Mouse (Mus musculus) stomach, embryonic 15.5 days (tissue): ENCODE data around the gene Irf2. TPM values are rescaled to one million over a fixed set of nuclear protein-coding genes. Genes with fewer than 3 reads are reported as not detected.

Experiments used
- ATAC-seq: fragments of 200-750 bp; cut with Nextera tagmentation; 2 replicates; pipeline ENCODE4 v1.8.0; 2017; ENCODE audit warnings: low read depth, moderate number of reproducible peaks, moderate TSS enrichment; ENCODE audit not compliant: insufficient read depth, low FRiP score
- H3K27ac ChIP-seq: fragments of 300-500 bp; sonication (generic); 2 replicates; pipeline ENCODE4 v1.5.1; 2015; ENCODE audit warnings: mild to moderate bottlenecking, inconsistent platforms
- H3K27me3 ChIP-seq: fragments of 300-500 bp; sonication (generic); replicated peaks from 2 replicates; pipeline ENCODE4 v1.6.1; 2015; ENCODE audit warnings: inconsistent platforms
- H3K36me3 ChIP-seq: fragments of 300-500 bp; sonication (generic); 2 replicates; pipeline ENCODE4 v1.6.1; 2015; ENCODE audit warnings: inconsistent platforms
- H3K4me1 ChIP-seq: fragments of 300-500 bp; sonication (generic); 2 replicates; pipeline ENCODE4 v1.6.1; 2015; ENCODE audit warnings: inconsistent platforms
- H3K4me2 ChIP-seq: fragments of 300-500 bp; sonication (generic); 2 replicates; pipeline ENCODE4 v1.6.1; 2015; ENCODE audit warnings: mild to moderate bottlenecking, inconsistent platforms
- H3K4me3 ChIP-seq: fragments of 300-500 bp; sonication (generic); replicated peaks from 2 replicates; pipeline ENCODE4 v1.5.1; 2015; ENCODE audit warnings: inconsistent platforms
- H3K9ac ChIP-seq: fragments of 300-500 bp; sonication (generic); 2 replicates; pipeline ENCODE4 v1.6.1; 2015; ENCODE audit warnings: inconsistent platforms
- H3K9me3 ChIP-seq: fragments of 300-500 bp; sonication (generic); 2 replicates; pipeline ENCODE4 v1.6.1; 2016; ENCODE audit warnings: inconsistent platforms
- WGBS: fragments of 180-500 bp; shearing (Covaris S2); methylation state at CpG from one replicate; pipeline ENCODE4 v1.1.7; 2015; 5-methylcytosine and 5-hydroxymethylcytosine counted together
- polyA plus RNA-seq: library from polyadenylated mRNA; unstranded; fragments of >200 nt; fragmentation: Nextera tagmentation; extraction: Ambion mirVana; gene quantifications from 2 replicates; pipeline ENCODE4 v1.2.1, GENCODE M21; 2015

Gene Irf2
- polyA plus RNA-seq, 1 experiment from 2014 or later, result 34.5 TPM

GRCm38 (mm10) chr8:46892511-46893273, 153.2 kb downstream of the Irf2 start:
- H3K9me3 ChIP-seq, result no peaks in the 10 kb centered on the region
- no peaks in the 10 kb centered on the region for H3K27me3 ChIP-seq
- H3K4me1 ChIP-seq, result peaks cover 15% of the 10 kb centered on the region; the same call in 1 of the 2 replicates

GRCm38 (mm10) chr8:46894385-46894784, 154.9 kb downstream of the Irf2 start:
- no peak overlapping the region for H3K4me2 ChIP-seq
- H3K9me3 ChIP-seq, result no peaks in the 10 kb centered on the region
- H3K4me3 ChIP-seq, result no peak overlapping the region
- no peak for ATAC-seq
- no peaks in the 10 kb centered on the region for H3K27me3 ChIP-seq
- H3K4me1 ChIP-seq, result peaks cover 10% of the 10 kb centered on the region; the same call in 1 of the 2 replicates
- 85% methylated on average over 2 of the region's 2 CpGs for WGBS
- H3K9ac ChIP-seq, result no peak overlapping the region
- H3K27ac ChIP-seq, result no peak overlapping the region
- H3K36me3 ChIP-seq, result no peaks in the 10 kb centered on the region

More at GRCm38 (mm10) chr8:46892511-46893273, 153.2 kb downstream of the Irf2 start:
- Histone ChIP-seq H3K27ac (peak overlapping the region; percentile 91), H3K9ac (no peak overlapping the region), H3K4me2 (peak overlapping the region; percentile 41), H3K4me3 (no peak overlapping the region), H3K36me3 (no peaks in the 10 kb centered on the region)
- ATAC-seq, result peak; percentile 87; the same call in 1 of the 2 replicates
- WGBS, result 38% methylated on average over 22 of the region's 22 CpGs

DNA sequence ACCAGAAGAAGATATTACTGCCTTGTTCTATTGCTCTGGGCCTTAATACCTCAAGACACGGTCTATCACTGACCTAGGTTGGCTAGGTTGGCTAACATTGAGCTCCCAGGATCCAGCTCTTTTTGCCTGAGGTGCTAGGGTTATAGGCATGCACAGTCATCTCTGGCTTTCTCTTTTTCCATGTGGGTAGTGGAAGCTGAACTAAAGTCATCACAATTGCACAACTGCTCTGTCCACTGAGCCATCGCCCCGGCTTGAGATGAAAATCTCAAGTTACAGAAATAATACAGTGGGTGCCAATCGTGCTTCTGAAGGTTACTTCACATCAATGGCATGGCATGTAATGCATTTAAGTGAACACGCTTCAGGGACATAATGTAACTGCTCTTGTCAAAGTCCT, 156.5 kb downstream of the Irf2 start:
- Histone ChIP-seq H3K9ac (no peak overlapping the region), H3K9me3 (no peaks in the 10 kb centered on the region), H3K36me3 (no peaks in the 10 kb centered on the region), H3K4me3 (no peak overlapping the region), H3K4me1 (peaks cover 10% of the 10 kb centered on the region; the same call in 1 of the 2 replicates), H3K27me3 (no peaks in the 10 kb centered on the region), H3K27ac (no peak overlapping the region), H3K4me2 (no peak overlapping the region)
- WGBS, result 86% methylated on average over 5 of the region's 5 CpGs
- no peak for ATAC-seq

DNA sequence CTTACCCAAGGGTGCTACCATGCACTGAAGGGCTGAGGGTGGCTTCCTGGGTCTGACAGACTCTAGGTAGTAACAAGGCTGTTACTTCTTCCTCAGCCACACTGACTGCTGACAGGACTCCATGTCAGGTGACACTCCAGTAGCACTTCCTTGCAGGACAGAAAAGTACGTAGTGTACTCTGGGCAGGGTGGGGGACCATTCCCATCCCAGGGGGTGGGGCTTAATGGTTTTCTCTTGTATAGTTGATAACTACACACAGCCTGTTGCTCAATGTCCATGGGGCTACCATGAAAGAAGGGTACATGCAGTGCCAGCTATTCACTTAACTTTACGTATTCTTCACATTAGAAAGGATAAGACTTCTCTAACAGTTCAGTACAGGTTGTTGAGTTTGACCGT, 157.2 kb downstream of the Irf2 start:
- WGBS, result 91% methylated on average over 3 of the region's 3 CpGs
- Histone ChIP-seq H3K27me3 (no peaks in the 10 kb centered on the region), H3K4me2 (no peak overlapping the region), H3K4me3 (no peak overlapping the region), H3K27ac (no peak overlapping the region), H3K4me1 (peaks cover 10% of the 10 kb centered on the region; the same call in 1 of the 2 replicates), H3K9me3 (no peaks in the 10 kb centered on the region), H3K36me3 (no peaks in the 10 kb centered on the region), H3K9ac (no peak overlapping the region)
- no peak for ATAC-seq

Other genes with a start within 250 kb of the Irf2 start
- 14.4 and 16.3 TPM in 2 replicates for gene Cenpu, start 187.7 kb upstream of the Irf2 start, polyA plus RNA-seq
- gene Primpol, start 122.5 kb upstream of the Irf2 start, polyA plus RNA-seq, result 13.8 and 15.0 TPM in 2 replicates
- 63.5 and 63.8 TPM in 2 replicates for gene Casp3, start 122.4 kb upstream of the Irf2 start, polyA plus RNA-seq
- 0.31 and 0.77 TPM in 2 replicates for gene Enpp6, start 247.2 kb downstream of the Irf2 start, polyA plus RNA-seq